Mouse (Mus musculus) heart, postnatal 14 days (tissue): ENCODE measurements around the gene Omt2b. TPM values are rescaled to one million over a fixed set of nuclear protein-coding genes. Genes with fewer than 3 reads are reported as not detected.

Source experiments
- DNase-seq, 2 experiments: peaks; one replicate each; pipeline ENCODE4 v3.0.0; 2021 to 2022
- intact Hi-C: fragments of 180-260 bp; cut with DNase I; formaldehyde crosslinking; loops from one replicate; pipeline ENCODE4 v1.15.1; 2025
- total RNA-seq, 2 experiments: library from RNA; stranded (reverse); gene quantifications; 2 replicates each; pipeline ENCODE4 v1.2.3; 2021

Omt2b gene
- total RNA-seq, 2 experiments from 2014 or later: not detected

GRCm38 (mm10) chr9:78375486-78375885 lies 48.1 kb downstream of the Omt2b start:
- intact Hi-C loops: no loop called here
- no peak for DNase-seq

GRCm38 (mm10) chr9:78377546-78377945 lies 50.2 kb downstream of the Omt2b start:
- no peak for DNase-seq
- intact Hi-C loops: no loop called here

GRCm38 (mm10) chr9:78378113-78378785 lies 50.9 kb downstream of the Omt2b start, which contains the start of gene Ooep:
Ooep (minus strand) TSS chr9:78378725.
- DNase-seq: peak in 1 of 2 experiments; percentile 5
- intact Hi-C loops: no loop called here

Other genes starting within 250 kb of the Omt2b start
- 10 to 100 TPM; 65.4 to 70.7 TPM for gene Fbxo9, start 218.5 kb upstream of the Omt2b start, total RNA-seq
- 10 to 100 TPM; 16.2 to 16.6 TPM for gene Ick, start 218.4 kb upstream of the Omt2b start, total RNA-seq
- gene Gsta4, start 144.8 kb upstream of the Omt2b start, total RNA-seq: 10 to 100 TPM; 60.1 to 70.6 TPM
- under 1 TPM in 1 of 2 experiments, not detected in 1; 0.55 TPM for gene Gsta1, start 96.9 kb upstream of the Omt2b start, total RNA-seq
- not detected for gene Gm3776, start 70.5 kb upstream of the Omt2b start, total RNA-seq
- not detected for gene Gm10639, start 37.7 kb upstream of the Omt2b start, total RNA-seq
- not detected for gene Omt2a, start 12.8 kb upstream of the Omt2b start, total RNA-seq
- gene Gsta2, start 28.2 kb downstream of the Omt2b start, total RNA-seq: not detected
- gene Dppa5a, start 40.6 kb downstream of the Omt2b start, total RNA-seq: not detected
- gene Ooep, start 51.1 kb downstream of the Omt2b start, total RNA-seq: not detected
- gene Ddx43, start 68.2 kb downstream of the Omt2b start, total RNA-seq: not detected
- gene Cgas, start 115.6 kb downstream of the Omt2b start, total RNA-seq: under 1 TPM; 0.45 to 0.68 TPM
- gene Mto1, start 120.6 kb downstream of the Omt2b start, total RNA-seq: 10 to 100 TPM; 20.6 to 23.5 TPM
- not detected for gene Gm17324, start 121.2 kb downstream of the Omt2b start, total RNA-seq
- gene Eef1a1, start 161.6 kb downstream of the Omt2b start, total RNA-seq: 1,000 to 10,000 TPM; 1,986 to 2,287 TPM